Mouse (Mus musculus): Measurements from ENCODE around the gene Nr1h2. TPM values are rescaled to one million over a fixed set of nuclear protein-coding genes. Genes with fewer than 3 reads are reported as not detected.

The Nr1h2 gene
- total RNA-seq, 2 experiments from 2014 or later = 32.0 to 34.4 TPM

DNA sequence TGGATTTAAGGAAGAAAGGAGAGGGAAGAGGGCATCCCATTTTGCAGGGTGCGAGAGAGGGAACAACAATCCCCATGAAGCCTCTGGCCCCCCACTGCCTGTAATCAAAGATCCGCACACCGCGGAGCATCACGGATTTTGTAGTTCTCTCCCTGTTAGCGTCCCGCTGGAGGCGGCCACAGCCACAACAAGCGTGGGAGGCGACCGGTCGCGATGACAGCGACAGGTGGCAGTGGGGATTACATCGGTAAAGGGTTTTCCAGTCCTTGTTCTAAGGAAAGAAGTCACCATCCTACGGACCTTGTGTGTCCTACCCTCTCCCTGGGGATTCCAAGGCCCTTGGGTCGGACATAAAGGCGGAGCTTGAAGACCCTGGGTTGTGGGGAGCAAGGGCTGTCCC is 33.2 kb upstream of the Nr1h2 start:
- ATAC-seq (replicated peaks; ENCODE audit: low FRiP score, poor library complexity, severe bottlenecking) = no peak

DNA sequence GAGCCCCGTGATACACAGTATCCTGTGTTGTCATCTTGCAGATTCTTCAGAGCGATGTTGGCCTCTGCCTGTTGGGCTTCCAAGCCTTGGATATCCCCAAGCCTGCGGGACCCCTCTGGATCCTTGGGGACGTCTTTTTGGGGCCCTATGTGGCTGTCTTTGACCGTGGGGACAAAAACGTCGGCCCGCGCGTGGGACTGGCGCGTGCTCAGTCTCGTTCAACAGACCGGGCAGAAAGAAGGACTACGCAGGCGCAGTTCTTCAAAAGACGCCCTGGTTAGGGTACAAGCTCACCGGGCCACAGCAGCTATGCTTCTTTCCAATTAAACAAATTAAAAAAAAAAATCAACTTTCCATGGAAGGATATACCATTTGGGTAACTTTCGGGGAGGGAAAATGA is 32.8 kb upstream of the Nr1h2 start:
- ATAC-seq (replicated peaks; ENCODE audit: low FRiP score, poor library complexity, severe bottlenecking) = no peak

DNA sequence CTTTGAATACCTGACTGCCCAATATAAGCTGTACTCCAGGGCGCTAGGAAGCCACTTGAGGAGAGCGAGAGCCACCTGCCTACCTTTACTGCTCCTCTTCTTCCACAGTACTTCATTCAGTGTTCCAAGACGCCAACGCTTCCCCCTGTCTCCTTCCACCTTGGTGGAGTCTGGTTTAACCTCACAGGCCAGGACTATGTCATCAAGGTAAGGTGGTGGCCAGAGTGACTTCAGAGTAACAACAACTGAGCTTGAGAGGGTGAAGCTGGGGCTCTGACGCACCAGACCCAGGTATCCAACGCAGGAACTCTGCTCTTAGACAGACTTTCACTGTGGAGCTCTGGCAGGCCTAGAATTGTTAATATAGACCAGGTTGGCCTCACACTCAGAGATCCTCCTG is 31.9 kb upstream of the Nr1h2 start:
- ATAC-seq (replicated peaks; ENCODE audit: low FRiP score, poor library complexity, severe bottlenecking) = no peak

DNA sequence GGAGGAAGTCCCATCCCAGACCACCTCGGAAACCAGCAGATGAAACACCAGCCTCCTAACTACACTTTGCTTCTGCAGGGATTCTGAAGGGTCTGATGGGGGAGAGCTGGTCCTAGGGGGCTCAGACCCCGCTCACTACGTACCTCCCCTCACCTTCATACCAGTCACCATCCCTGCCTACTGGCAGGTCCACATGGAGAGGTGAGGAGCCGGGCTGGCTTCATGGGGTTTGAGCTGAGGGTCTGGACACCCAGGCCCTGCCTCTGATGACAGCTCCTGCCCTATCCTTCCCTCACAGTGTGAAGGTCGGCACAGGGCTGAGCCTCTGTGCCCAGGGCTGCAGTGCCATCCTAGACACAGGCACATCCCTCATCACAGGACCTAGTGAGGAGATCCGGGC is 31.2 kb upstream of the Nr1h2 start:
- ATAC-seq (replicated peaks; ENCODE audit: low FRiP score, poor library complexity, severe bottlenecking) = no peak

DNA sequence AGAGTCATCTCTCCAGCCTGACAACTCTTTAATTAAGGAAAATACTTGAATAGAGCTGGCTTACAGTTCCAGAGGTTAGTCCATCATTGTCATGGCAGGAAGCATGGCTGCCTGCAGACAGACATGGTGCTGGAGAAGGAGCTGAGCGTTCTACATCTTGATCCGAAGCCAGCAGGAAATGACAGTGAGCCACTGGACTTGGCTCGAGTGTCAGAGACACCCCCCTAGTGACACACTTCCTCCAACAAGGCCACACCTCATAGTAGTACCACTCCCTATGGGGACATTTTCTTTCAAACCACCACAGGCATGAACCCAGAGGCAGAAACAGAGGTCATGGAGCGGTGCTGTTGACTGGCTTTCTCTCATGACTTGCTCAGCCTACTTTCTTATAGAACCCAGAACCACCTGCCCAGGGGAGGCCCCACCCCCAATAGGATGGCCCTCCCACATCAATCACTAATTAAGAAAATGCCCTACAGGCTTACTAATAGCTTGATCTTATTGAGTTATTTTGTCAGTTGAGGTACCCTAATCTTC is 30.6 kb upstream of the Nr1h2 start:
- ATAC-seq (replicated peaks; ENCODE audit: low FRiP score, poor library complexity, severe bottlenecking) = no peak

DNA sequence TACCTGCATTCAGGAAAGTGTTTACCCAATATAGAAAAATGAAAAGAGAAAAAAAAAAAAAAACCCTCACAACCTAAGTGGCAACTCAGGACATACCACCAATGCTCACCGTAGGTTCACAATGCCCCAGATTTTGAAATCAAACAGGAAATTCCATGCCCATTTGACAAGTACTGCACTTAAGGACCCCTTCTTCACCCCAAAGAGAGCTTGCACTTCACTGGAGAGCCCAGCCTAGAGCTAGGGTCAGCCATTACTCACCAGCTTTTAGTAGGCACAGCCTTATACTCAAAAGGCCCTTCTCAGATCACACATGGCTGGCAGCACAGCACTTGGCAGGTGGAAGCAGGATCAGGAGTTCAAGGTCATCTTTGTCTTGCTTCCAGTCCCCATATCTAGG is 29.4 kb upstream of the Nr1h2 start:
- ATAC-seq (replicated peaks; ENCODE audit: low FRiP score, poor library complexity, severe bottlenecking) = no peak

DNA sequence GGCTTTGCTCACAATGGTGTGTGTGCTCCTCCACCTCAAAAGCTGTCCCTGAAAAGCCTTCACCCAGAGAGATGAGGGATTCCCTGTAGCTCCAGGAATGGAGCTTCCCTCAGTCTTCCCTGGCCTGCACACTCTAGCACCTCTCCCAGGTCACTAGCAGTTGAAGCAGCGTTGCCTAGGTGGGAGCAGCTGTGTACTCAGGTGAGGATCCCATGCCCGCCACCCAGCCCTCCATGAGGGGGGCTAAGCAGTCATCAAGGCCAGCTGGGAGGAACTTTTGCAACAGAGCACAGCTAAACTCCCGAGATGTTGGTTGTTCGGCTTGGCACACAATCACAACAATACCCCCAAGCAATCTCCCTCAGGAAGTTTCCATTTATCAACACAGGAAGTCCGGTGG is 29.0 kb upstream of the Nr1h2 start:
- ATAC-seq (replicated peaks; ENCODE audit: low FRiP score, poor library complexity, severe bottlenecking) = no peak

DNA sequence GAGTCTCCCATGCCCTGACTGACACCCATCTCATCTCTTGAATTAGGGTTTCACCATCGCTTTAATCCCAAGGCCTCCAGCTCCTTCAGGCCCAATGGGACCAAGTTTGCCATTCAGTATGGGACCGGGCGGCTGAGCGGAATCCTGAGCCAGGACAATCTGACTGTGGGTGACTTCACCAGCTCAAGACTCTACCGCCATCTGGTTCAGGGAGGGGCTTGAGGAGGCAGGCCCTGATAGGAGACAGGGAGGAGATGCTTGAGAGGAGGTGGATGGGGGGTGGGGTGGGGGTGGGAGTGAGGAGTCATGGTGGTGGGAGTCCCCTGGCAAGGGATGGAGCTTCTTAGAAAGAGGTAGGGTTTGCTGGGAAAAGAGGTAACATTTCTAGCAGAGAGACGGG is 27.9 kb upstream of the Nr1h2 start:
- ATAC-seq (replicated peaks; ENCODE audit: low FRiP score, poor library complexity, severe bottlenecking) = no peak

DNA sequence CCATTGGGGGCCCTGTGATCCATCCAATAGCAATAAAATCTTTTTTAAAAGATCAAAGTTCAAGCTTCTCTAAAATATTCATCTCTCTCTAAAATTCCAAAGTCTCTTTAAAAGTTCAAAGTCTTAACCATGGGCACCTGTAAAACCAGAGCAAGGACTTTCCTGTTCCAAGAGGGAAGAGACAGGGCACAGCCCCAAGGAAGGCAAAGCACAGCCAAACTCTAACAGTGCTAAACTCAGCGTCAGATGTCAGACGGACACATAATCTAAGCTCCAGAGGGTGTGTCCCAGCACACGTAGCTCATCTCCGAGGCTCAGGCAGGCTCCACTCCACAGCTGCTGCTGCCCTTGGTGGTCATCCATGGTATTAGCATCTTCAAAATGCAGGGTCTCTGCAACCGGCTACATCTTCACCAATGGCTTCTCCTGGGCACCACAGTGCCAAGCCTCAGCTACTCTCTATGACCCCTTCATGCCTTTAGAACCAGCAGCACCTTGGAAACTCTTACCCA is 22.6 kb upstream of the Nr1h2 start:
- ATAC-seq (replicated peaks; ENCODE audit: low FRiP score, poor library complexity, severe bottlenecking) = no peak

DNA sequence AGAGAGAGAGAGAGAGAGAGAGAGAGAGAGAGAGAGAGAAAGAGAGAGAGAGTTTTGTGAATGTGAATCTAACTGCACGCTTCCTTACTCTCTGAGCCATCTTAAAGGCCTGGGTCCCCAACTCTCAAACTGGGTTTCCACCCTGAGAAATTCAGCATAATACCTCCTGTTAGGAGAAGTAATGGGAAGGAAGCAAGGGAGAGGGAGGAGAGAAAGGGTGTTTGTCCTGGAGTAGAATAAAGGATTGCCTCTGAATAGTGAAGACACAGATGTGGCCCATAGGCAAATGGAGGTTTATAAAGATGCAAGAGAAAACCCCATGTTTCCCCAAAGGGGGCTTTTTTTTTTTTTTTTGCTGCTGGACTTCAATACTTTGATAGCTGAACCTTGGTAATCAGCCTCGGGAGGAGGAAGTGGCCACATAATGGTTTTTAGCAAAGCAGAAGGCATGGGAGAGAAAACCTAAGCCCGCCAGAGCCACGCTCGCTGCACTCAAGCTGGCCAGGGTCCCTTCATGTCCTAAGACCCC is 19.3 kb upstream of the Nr1h2 start:
- ATAC-seq (replicated peaks; ENCODE audit: low FRiP score, poor library complexity, severe bottlenecking) = no peak

DNA sequence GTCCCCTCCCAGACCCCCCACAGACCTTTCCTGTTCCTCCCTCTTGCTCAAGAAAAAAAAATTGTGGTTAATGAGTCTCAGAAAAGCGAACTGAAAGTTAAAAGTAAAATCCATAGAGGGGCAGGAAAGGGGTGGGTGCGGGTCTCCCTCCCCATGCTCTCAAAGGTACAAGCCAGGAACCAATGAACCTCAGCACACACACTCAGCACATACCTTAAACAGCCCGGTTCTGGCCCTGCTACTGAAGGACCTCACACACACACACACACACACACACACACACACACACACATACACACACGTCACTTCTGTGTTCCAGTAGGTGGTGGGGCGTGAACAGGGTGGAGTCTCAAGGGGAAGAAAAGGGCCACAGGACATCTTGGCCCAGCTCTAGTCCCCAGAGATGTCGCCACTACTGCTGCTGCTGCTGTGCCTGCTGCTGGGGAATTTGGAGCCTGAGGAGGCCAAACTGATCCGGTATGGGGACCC is 18.5 kb upstream of the Nr1h2 start, which contains the start of gene Napsa:
Napsa (plus strand) TSS at position 168 of the 489 bp plus-strand sequence.
- ATAC-seq (replicated peaks; ENCODE audit: low FRiP score, poor library complexity, severe bottlenecking) = no peak

DNA sequence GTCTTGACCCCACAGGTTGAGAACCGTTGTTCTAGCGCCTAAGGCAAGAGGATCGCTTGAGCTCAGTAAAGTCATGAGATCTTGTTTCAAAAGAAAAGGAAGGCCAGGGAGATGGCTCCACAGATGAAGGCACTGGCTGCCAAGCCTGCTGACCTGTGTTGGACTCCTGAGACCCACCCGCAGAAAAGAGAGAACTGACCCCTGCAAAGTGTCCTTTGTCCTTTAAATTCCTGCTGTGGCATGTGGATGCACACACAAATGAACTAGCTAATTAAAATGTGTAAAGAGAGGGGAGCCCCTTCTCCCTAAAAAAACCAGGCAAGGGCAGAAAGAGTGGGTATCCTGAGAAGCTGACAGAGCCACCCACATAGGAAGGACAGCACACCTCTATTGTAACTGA is 18.1 kb upstream of the Nr1h2 start:
- no peak for ATAC-seq (replicated peaks; ENCODE audit: low FRiP score, poor library complexity, severe bottlenecking)

DNA sequence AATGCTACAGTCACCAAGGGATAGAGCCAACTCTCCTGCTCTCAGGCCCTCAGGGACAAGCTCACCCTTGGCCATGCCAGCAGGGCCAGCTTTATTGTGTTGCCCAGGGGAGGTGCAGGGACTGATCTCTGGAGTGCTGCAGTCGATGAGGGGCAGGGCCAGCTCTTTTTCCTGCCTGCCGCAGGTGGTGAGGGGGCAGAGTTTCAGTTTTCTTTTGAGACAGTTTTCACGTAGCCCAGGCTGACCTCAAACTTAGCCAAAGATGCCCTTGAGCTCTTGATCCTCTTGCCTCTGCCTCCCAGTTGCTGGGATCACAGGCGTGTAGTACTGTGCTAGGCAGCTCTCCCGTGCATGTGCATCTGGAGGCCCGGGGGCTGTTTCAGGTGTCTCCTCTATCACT is 17.2 kb upstream of the Nr1h2 start:
- no peak for ATAC-seq (replicated peaks; ENCODE audit: low FRiP score, poor library complexity, severe bottlenecking)

DNA sequence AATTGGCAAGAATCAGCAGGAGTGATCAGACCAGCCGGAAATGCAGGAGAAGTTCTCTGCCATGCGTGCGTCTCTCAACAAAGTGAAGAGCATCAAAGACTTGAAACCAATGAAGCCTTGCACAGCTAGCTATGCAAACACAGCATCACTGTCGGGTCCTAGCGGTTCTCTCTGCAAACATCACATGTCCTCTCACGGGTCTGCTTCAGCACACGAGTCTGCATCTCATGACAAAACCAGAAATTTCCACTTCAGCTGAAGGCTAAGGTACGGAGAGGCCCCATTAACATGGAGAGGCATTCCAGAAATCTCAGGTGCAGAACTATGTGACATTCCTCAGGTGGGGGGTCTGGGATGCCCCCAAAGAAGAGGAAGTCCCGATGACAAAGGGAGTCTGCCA is 15.1 kb upstream of the Nr1h2 start:
- ATAC-seq (replicated peaks; ENCODE audit: low FRiP score, poor library complexity, severe bottlenecking) = no peak

DNA sequence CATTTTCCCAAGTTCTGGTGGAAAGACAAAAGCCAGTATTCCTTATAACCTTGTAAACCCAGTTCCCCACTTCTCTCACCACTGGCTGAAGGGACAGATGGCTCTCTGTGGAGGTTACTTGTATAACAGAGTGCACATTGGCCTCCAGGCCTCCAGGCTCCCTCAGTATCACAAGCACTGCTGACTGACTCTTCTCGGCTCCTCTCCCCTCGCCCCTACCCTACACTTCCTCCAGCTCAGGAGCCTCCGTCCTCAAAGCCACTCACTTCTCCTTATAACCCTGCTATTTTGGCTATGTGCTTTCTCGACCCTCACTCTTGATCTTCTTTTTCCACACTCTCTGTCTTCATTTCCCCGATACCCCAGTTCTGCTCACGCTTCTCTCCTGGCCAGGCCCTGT is 11.7 kb upstream of the Nr1h2 start:
- no peak for ATAC-seq (replicated peaks; ENCODE audit: low FRiP score, poor library complexity, severe bottlenecking)

DNA sequence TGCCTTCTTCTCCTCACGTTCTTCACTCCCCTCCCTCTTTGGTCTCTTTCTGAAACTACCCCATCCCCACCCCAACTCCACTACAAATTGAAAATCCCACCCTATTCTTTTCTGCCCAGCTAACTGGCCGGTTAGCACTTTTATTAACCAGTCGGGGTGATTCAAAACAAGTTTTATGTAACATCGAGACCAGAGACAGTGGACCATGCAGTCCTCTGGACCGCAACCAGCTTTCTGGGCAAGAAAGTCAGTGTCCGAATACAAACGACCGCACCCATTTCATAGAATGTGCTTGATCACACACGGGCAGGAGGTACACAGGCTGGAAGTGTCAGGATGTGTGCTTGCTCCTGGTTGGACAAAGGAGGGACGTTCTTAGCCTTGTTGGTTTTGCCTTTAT is 10.7 kb upstream of the Nr1h2 start:
- ATAC-seq (replicated peaks; ENCODE audit: low FRiP score, poor library complexity, severe bottlenecking) = no peak

DNA sequence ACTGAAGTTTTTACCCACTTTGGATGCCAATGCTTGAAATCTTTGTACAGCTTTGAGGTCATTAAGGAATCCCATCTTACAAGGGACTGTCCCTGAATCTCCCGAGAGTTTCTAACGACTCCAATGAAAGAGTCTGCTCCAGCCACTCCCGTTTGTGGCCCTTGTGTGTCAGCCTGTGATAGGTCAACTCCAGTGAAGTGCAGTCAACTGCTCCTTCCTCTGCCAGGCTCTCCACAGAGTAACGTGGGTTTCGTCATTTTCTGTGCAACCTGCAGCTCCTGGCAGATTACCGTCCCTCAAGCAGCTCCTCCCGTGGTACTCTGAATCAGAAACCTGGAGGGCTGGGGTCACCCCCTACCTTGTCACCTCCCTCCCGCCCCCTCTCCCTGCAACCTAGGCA is 9.5 kb upstream of the Nr1h2 start:
- no peak for ATAC-seq (replicated peaks; ENCODE audit: low FRiP score, poor library complexity, severe bottlenecking)

DNA sequence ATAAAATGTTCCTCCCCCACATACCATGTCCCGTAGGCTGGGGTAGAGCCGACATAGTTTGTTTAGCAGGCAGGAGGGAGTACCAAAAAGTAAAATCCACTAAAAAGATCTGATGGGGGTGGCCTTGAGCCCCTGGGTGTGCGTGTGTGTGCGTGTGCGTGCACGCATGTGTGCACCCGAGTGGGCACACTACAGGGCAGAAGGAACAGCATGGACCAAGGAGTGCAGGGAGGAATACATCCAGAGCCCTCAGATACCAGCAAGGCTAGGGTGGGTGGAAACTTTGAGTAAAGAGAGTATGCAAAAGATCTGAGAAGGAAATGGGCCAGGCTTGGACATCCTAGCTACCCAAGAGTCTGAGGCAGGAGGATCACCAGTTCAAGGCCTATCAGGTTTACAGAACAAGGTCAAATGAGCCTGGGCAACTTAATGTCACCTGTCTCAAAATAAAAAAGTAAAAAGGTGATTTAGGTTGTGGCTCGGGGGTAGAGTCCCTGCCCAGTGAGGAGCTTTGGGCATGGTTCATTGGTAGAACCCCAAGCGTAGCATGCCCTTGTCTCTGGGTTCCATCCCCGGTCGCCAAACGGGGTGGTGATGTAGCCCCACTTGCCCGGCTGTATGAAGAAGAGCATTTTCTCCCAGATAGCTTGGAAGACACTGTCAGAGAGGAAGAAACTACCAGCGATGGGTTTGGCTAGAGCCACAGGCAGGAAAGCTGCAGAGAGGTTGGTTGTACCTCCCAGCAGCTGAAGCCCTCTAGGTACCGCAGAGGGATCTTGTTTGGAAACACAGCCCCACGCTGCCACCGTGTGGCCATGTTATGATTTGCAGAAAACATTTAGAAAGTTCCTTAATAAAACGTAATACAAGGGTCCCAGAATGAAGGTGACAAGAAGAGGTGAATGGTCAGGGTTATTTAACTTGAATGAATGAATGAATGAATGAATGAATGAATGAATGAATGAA is 7.0 kb upstream of the Nr1h2 start:
- peak; percentile 84 for ATAC-seq (replicated peaks; ENCODE audit: low FRiP score, poor library complexity, severe bottlenecking)

DNA sequence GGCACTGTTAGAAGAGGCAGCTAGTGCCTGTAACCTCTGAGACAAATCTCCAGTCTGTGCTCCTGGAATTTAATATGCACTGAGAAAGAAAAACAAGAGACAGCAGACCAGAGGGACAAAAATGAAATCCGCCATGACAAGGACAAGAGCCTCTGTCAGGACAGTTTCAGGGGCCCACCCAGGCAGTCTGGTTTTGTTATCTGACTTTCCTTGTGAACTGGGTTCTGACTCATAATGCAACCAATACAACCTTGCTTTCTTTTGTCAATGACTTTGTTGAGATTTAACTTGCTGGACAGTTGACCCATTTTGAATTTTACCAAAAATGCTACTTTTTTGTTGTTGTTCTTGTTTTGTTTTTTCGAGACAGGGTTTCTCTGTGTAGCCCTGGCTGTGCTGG is 3.9 kb upstream of the Nr1h2 start:
- ATAC-seq (replicated peaks; ENCODE audit: low FRiP score, poor library complexity, severe bottlenecking) = no peak

DNA sequence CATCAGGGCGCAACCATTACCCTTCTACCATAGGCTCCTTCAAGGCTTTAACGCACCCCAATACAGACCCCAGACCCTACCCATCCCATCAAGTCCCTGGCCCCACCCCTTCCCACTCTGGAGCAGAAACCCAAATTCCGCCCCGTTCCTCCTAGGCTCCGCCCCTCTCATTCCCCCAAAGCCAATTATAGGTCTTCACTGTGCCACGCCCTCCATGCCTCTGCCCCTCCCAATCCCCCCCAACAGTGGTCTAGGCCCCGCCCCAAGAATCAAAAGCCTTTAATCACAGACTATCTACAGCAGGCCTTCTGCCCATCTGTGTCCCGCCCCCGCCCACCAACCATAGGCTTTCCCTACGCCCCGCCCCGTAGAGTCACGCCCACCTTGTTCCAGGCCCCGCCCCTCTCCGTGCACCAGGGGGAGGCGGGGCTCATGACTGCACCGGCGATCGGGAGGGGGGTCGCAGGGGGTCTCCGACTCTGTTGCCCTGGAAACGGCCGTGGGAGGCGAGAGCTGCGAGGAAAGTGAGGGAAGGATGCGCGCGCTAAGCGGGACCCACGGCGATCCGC is 471 bp downstream of the Nr1h2 start:
- ATAC-seq (replicated peaks; ENCODE audit: low FRiP score, poor library complexity, severe bottlenecking) = peak; percentile 57

All from erythroblast, adult 5-6 weeks (primary cell).